Mouse (Mus musculus) right cerebral cortex, postnatal 36 days (tissue): ENCODE measurements around the gene Cdk19.

Experiments
- DNase-seq, 2 experiments: peaks; one replicate each; pipeline ENCODE4 v3.0.0; 2022; ENCODE audit warnings: low spot score in 2 of 2, mixed read lengths in 1 of 2

Gene Cdk19

DNA sequence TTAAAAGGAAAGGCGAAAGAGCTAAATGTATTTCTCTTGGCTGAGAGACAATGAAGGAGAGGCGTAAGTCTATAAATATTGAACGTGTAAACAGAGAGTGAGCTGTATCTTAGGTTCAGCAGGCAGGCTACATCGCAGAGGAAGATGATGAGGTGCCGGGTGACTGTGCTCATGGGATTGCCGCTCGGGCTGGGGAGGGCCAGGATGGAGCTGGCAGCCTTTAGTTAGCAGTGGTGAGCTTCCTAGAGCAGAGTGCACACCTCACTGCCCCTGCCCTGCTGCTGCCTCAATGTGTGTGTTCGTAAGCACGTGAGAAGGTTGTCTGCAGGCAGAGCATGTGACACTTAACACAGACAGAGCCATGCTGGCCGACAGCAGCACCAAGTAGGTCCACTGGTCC is 101.4 kb downstream of the Cdk19 start:
- DNase-seq = no peak

DNA sequence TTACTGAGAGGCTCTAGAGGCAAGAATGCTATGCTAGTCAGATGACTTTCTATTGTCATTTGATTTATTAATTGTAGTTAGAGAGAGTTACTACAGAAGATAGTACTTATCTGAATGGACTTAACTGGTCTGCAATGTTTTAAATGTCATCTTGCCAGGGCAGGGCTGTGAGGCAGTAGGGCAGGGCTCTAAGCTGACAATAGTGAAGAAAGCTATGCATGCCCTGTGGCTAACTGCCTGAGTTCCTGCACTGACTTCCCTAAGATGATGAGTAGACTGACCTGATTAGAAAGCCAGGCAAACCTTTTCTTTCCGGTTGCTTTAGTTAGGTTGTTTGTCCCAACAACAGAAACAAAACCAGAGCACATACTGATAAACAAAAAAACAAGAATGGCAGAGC is 102.7 kb downstream of the Cdk19 start:
- DNase-seq = no peak

DNA sequence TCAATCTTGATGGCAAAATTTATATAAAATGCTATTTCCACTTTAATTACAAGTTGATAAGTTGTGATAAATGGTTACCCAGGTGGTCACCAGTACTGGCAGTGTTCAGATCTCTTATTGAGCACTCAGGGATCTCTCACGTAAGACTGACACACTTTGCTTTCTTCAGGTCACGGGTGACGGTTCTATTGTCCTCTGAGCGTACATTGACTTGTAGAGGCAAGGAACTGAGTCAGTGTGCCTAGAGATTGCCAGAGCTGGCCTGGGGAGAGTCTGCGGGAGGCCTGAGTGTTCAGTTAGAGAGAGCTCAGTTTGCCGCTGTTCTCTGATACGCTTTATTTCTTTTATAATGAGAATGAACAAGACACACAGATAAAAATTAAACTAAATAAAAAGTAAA is 104.0 kb downstream of the Cdk19 start:
- no peak for DNase-seq

DNA sequence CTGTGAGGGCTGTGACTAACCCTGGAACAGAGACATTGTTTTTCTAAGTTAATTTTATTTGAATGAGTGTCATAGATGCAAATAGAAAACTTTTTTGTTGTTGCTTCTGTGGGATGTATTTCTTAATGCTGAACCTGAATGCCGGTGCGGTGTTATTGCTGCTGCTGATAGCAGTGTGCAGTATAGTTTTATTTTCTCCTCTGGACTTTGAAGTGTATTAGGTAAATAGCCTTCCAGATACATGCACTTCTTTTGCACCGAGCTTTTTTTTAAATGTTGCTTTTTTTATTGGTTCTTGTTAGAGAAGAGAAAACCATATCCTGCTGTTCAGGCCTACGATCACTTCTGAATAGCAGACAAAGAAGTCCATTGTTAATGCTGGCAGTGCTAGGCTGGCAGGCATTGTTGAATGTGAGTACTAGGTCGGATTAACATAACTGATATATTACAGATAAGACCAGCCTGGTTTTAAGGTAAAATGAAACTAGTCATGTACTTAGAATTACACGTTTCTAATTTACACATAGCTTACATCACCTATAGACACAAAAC is 104.5 kb downstream of the Cdk19 start:
- no peak for DNase-seq

DNA sequence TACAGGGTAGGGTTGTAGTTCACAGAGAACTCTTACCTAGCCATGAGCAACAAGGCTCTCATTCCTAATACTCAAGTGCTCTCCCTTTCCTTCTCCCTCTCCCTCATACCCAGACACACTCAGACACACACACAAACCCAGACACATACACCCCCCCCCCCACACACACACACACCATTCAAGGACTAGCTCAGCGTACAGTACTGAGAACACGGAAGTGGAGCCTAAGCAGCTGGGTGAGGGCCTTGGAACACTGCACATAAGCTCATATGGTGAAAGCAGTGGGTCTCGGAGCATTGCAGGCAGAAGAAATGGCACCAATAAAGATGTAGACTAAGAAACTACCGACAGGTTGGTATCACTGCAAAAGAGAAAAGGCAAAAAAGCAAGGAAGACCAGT is 105.2 kb downstream of the Cdk19 start:
- no peak for DNase-seq

DNA sequence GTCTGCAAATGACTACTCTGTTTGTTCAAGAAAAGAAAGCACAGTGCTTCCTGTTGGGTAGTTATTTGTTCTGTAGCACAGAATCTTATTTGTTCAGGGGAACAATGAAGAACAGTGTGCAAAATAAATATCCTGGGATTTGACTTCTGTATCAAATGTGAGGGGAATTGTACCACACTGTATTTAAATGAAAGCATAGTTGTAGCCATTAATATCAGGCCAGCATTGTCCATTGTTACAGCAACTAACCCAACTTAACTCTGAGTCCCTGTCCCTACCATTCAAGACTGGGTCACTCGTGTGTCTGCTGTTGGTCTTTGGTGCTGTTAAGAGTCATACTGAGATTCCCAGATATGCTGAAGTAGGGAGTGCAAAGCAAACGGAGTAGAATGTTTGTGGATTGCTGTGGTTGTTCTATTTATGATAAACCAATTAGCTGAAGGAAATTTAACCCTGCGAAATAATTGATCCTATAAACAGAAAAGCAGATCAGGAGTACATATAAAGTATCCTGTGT is 106.8 kb downstream of the Cdk19 start:
- no peak for DNase-seq

DNA sequence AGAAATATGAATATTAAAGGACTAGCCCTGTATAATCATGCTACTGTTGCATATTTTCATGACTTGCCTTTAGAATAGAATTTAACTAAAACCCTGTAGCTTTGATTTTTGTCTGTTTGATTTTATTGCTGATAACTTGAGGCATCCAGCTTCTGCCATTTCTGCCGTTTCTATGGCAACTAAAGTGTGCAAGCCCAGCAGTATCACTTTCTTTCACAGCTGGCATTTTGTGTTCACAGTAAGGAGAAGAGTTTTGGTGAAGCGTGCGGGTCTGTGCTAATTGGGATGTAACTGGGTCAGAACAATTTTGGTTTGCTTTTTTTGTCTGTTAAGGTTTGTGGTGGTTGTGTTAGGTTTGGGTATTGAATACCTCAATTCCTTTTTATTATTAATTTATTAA is 107.3 kb downstream of the Cdk19 start:
- DNase-seq = no peak

DNA sequence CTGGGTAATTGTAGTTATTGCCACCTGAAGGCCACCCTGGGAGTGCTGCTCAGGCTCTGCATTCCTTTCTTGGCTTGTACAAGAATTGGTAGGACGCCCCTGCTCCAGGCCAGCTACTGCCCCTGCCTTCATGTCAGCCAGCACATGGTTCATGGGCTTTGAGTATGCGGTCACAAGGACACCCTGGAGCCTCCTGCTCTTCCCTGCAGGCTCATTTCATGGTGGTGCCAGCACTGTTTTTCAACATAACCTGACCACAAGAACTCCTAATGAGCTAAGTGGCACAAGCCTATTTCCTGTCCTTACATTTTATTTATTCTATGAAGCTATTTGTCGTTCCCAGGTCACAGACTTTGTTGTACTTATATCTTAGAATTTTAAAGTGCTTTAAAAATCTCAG is 107.9 kb downstream of the Cdk19 start:
- DNase-seq = no peak

DNA sequence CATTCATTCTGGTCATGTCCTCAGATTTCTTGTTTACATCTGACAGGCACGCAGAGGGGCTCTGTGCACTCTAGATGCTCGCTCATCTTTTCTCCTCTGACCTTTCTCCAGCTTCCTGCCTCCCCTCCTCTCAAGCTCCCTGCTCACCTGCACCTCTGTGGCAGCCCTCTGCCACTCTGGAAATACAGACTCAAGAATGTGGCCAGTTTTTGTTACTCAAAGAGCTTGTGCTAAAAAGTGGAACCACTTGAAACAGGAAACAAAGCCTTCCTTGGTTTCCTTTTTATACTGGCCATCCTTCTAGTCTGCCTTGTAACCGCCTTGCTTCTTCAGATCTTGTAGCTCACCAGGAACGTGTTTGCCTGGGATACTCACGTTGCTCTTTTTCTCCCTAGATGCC is 108.6 kb downstream of the Cdk19 start:
- no peak for DNase-seq

DNA sequence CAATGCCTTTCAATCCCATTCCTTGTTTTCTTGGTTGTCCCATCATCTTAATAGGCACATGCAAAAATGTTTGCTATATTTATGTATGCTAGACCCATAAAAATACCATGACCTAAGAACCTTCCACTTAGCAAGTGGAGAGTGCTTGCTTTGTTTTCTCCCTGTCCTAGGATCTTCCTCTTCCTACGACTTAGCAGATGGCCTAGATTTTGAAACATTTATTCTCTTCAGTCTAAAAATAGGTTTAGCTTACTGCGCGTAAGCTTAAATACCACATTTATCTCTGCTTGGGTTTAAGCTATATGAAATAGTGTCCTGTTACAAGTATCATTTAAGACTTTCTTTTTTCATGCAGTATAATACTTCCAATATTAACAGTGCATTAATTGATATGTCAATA is 109.1 kb downstream of the Cdk19 start:
- DNase-seq = no peak

DNA sequence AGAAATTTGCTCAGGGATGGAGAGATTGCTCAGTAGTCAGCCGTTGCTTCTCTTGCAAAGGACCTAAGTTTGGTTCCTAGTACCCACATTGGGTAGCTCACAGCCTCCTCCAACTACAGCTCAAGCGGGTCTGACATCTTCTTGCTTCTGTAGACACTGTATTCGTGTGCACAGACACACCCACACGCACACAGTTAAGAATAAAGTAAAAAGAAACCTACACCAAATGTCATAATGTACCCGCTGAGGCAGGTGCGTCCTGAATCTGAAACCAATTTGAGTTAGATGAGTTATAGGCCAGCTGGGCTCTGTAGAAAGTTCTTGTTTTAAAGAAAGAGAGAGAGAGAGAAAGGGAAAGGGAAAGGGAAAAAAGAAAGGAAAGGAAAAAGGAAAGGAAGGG is 110.2 kb downstream of the Cdk19 start:
- DNase-seq = no peak

DNA sequence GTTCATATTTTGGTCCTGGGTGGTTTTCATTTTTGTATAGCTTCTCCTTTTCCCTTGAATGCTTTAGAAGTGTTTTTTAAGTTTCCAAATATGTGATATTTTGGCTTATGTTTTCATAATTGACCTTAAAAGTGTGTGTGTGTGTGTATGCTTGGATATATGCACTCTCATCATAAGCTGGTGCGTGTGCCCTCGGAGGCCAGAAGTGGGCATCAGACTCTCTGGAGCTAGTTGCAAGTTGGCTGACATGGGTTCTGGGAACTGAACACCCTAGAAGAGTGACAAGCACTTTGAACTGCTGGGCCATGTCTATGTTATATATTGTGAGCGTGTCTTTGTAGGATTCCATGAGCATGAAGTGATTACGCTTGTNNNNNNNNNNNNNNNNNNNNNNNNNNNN is 110.8 kb downstream of the Cdk19 start:
- DNase-seq = no peak

DNA sequence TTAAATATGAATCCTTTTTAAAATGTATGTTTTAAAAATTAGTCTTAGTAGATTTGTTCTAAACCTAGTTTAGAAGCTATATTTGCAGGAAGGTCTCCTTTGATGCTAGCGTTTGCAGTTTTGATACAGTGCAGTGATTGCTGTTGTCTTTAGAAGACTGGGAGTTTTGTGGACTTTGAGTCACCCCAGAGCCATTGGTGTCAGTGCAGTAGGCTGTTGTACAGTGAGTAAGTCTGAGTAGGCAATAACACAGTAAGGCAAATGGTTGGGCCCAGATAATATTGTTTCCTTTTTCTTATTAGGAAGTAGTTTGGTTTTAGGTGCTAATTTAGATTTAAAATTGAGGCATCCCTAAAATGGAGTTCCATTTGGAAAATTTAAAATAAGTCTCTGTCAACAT is 117.8 kb downstream of the Cdk19 start:
- DNase-seq = no peak

DNA sequence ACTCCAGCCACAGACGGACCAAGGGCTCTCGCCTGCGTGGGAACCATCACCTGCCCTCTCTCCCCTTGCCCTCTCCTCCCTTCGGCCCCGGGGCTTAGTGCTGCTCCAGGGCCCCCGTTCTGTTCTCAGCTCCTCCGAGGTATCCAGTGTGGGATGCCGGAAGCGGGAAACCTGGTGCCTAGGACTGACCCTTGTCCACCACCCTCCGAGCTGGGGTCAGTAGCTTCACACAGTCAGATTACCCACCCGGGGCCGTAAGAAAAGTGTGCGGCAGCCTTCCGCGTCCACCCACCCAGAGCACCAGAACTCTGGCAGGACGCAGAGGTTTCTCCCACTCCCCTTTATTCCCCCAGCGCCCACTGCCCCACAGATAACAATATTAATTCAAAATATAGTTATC is 119.8 kb downstream of the Cdk19 start:
- DNase-seq = no peak

DNA sequence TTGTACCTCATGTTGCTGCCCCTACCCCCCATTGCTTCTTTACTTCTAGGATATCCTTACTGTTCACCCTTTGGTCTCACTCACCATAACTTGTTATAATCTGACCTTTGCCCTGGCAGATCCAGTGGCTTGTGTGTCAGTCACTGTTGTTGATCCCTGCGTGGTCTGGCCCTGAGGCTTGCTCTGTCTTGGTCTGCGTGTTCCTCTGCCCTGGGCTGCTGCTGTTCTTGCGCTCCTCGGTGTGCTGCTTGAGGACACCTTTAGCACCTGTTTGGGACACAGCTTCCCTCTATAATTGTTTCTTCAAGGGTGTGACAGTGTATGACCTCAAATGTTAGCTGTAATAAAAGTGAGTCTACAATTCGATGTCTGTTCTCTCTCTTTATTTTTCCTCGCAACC is 122.0 kb downstream of the Cdk19 start:
- DNase-seq = no peak

DNA sequence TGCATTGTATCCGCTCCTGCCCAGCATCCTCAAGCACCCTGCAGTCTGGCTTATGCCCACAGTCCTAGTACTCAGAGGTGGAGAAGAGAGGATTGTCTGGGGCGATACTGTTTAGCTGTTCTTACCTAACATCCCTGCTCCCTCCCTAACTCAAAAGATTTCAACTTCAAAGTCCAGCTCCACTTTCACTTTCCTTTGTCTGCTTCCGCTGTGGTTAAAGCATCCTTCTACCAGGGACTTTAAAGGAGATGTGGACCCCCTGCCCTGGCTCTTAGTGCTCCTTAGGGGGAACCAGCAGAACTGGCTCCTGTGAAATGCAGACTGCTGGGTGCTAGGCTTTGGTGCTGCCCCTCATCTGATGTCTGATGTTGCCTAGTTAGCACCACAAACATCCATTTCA is 122.9 kb downstream of the Cdk19 start:
- no peak for DNase-seq

DNA sequence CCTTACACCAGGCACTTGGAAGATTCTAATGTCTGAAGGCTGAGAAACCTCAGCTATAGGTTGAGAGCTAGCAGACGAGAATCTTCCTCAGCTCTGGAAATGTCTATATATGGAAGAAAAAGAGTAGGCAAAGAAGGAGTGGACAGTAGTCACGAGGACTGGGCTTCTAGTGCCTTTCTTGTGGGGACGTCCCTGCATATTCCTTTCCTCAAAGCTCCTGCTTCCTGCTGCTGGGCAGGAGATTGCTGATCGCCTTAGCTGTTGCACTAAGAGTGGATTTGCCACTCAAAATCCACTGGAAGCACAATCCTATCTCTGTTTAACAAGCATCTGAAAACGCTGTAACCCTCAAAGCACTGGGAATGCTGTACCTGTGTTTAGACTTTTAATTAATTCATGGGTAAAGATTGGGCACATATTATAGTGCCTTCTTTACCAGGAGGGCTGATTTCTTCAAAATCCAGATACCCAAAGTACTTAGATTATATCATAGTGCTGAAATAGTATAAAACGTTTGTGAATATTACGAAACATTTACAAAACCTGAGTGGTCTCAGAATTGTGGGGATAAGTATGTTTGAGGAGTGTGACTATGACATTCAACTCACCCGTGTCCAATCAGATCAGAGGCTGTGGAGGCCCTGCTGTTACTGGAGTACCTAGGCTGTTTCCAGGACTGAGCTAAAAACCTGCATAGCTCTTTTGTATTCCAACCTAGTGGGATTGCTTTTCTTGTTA is 128.0 kb downstream of the Cdk19 start:
- DNase-seq = no peak

DNA sequence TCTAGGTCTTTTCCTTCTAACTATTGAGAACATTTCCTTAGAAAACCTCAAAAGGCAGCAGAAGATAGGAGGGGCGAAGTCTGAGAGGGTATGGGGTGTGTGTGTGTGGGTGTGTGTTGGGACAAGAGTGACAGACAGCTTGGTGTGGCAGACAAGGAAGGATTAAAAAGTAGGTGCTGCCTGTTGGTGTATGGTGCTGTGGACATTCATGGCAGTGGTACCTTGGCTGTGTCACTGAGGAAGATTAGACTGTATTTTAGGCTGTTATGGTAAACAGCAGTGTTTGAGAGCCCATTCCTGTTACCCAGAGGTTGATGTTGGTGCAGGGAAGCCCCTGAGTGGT is 128.5 kb downstream of the Cdk19 start:
- no peak for DNase-seq

DNA sequence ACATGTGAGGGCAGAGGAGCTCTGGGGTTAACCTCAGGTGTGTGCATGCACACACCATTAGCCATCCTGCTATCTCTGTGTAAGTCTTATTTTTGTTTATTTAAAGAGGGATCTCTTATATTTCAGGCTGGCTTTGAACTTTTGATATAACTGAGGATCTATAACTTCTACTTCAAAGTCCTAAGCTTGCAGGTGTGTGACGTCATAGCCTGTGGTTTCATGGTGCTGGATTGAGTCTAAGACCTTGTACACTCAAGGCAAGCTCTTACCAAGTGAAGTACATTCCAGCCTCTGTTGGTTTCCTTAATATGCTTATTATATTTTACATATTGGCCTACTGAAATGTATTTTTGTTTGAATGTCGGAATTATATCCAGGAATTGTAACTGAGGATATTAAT is 129.8 kb downstream of the Cdk19 start:
- no peak for DNase-seq

DNA sequence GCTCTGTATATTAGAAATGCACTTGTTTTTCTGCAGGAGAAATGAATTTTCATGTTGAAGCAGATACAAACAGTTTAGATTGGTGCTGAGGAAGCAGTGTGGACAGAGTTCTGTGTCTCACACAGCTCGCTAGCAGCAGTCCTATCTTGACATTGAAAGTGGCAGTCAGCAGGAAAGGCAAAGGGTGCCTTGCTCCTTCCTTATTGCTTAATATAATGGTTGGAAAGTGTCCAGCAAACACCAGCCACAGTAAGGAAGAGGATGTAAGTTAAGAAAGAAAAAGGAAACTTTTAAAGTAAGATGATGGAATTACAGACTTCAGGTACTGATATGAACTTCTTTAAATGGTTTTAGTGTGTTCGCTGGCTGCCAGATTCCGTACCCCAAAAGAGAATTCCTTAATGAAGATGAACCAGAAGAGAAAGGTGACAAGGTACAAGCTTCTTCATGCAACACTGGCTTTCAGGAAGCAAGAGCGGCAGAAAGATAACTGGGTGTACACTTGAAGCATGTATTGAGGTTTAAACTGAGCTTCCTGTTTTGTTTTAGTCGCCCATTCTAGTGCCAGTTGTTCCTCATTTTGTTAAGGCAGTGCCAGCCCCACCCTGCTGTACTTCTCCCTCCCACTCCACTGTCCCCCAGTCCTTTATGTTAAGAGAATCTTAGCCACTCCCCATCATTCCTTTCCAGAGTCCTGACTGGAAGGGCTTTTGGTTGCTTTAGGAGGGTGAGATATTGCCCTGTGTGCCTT is 137.3 kb downstream of the Cdk19 start:
- DNase-seq = no peak

DNA sequence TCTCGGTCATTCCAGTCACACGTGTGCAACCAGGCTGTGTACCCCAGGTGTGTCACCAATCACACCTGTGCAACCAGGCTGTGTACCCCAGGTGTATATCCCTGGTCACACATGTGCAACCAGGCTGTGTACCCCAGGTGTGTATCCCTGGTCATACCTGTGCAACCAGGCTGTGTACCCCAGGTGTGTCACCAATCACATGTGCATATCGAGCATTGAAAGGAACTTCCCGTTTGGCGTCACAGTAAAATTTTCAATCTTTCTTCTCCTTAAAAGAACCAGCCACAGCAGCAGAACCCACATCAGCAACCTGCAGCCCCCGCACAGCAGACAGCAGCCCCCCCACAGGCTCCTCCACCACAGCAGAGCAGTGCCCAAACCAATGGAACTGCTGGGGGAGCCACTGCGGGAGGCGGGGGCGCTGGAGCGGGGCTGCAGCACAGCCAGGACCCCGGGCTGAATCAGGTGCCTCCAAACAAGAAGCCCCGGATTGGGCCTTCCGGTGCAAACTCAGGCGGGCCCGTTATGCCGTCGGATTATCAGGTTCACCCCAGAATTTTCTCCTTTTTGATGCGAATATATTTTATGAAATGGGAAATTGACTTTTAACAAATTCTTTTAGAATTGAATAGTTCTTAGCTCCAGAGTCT is 138.2 kb downstream of the Cdk19 start:
- DNase-seq = no peak

DNA sequence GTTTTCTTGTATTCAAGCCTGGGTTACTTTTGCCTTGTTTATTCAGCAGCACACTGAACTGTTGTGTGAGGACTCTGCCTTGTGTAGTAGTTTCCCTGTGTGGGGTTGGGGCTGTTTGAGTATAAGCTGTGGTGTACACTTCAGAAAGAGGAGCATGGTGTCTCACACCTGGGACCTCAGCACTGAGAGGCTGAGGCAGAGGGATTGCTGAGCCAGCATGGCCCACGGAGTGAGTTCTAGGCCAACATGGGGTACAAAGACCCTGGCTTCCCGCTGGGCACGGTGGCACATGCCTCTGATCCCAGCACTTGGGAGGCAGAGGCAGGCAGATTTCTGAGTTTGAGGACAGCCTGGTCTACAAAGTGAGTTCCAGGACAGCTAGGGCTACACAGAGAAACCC is 139.3 kb downstream of the Cdk19 start:
- no peak for DNase-seq

DNA sequence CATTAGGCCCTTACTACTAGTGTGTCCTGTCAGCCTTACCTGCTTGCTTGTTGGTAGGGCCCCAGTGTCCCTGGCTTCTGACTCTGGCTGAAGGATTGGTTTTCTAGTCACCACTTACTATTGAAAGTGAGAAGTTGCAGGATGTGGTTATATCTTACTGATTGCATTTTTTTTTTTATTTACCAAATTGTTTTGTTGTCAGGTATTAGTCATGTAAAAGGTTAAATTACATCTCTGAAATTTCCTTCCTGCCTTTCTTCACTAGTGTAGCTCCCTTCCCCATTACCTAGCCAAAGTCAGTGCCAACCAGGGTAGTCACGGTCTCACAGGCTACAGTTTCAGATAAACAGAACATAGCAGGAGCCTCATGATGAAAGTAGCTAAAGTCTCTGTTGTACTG is 139.9 kb downstream of the Cdk19 start:
- no peak for DNase-seq
